Mouse (Mus musculus): ENCODE data around the gene Sdc3.

Sdc3 gene

GRCm38 (mm10) chr4:130792376-130793179, at the start of gene Sdc3:
TSS of gene Sdc3 (plus strand) at chr4:130792537.
- peak; percentile 28; the same call in 1 of the 2 replicates for ATAC-seq (ENCODE audit: insufficient number of reproducible peaks, low FRiP score, low TSS enrichment)

DNA sequence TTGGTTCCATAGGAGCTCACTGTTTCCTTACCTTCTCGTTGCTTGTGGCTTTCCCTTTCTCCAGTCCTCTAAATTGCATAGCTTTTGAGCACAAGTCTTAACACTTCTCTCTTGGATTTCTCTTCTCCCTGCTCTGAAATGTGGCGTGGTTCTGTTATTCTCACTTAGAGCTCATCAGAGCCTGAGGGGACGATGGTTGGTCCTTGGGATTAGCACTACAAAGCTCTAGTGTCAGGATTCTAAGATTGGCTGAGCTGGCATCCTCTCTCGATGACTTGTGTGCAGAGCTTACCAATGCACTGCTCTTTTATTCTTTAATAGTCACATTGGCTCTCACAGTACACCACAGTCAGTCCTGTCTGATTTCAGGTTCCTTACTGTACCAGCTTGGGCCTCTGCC, 48.3 kb upstream of the Sdc3 start:
- ATAC-seq (ENCODE audit: insufficient number of reproducible peaks, low FRiP score, low TSS enrichment) = no peak

DNA sequence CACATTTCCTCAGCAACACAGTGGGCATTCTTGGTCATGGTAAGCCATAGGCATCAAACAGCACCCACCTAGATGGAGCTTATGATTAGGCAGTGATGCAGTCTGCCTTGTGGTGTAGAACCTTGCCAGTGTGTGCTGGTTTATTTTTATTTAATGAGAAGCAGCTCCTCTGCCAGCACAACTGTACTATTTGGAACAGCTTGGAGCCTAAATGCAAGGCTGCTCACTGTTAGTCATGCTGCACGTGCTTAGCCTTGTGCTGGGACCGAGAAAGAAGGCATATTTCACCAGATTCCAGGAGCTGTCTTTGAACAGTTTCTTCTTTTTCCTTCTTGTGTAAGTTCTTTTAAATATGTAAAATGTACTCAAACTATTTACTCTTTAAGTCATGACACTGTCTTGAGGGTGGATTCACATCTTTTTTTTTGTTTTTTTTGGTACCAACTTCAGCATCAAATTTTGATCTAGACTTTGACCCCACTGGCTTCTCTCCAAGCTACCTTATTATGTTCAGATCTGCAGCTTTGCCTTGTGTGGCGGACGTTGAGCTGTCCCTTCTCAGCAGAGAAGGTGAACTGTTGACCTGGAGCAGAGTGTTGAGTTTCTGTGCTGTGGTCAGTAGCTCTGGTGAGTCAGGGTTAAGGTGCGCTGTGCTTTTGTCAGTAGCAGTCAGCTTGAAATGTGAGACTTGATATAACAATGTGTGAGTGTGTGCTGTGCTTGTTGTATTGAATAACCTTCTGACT, 46.6 kb upstream of the Sdc3 start:
- ATAC-seq (ENCODE audit: insufficient number of reproducible peaks, low FRiP score, low TSS enrichment) = no peak

DNA sequence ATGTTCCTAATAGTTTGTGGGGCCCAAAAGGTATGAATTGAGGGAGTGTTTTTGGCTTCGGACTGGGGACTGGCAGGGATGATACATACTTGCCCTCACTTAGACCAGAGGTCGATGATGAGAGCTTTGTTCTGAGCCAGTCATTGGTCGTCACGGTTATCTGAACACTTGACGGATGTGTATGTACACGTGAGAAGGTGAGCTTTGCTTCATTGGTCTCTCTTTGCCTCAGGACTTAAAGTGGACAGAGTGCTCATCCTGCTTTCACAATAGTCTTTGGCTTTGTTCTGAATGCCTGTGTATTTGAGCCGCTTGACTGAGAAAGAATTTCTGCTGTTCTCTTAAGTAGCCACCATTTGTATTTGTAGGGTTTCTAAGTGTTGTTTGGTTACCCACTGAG, 42.8 kb upstream of the Sdc3 start:
- no peak for ATAC-seq (ENCODE audit: insufficient number of reproducible peaks, low FRiP score, low TSS enrichment)

DNA sequence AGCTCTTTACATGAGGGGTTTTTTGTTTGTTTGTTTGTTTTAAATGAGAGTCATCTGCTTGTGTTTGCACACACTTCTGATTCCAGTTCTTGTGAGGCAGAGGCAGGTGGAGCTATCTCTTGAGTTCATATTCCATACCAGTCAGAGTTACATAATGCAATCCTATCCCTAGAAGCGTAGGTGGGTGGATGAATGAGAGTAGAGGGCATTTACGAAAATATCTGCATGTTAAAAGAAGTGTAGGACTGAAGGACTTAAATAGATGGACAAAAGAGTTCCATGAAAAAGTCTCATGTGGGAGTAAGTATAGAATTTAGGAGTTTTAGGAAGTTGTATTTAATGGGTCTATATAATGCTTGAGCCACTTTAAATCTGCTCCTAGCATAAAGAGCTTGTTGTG, 40.4 kb upstream of the Sdc3 start:
- ATAC-seq (ENCODE audit: insufficient number of reproducible peaks, low FRiP score, low TSS enrichment) = no peak

GRCm38 (mm10) chr4:130752591-130752990, 39.7 kb upstream of the Sdc3 start:
- ATAC-seq (ENCODE audit: insufficient number of reproducible peaks, low FRiP score, low TSS enrichment) = no peak

- ATAC-seq (ENCODE audit: insufficient number of reproducible peaks, low FRiP score, low TSS enrichment) = no peak
Observed at GRCm38 (mm10) chr4:130753755-130754154, 38.6 kb upstream of the Sdc3 start.

DNA sequence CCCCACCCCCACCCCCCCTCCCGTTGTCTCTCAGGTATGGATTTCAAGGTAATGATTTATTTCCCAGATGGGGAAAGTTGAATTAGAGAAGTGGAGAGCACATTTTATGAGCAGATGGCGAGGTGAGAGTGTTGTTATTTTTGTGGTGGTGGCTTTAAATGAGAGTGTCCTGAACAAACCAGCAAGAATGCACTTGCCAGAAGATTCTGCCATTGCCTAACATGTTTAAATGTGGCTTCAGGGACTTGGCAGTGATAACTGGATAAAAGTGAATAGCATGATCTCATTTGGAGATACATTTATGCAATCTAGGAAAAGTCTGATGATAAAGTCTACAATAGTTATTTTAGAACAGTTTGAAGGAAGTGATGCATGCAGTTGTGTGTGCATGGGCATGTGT, 37.6 kb upstream of the Sdc3 start:
- ATAC-seq (ENCODE audit: insufficient number of reproducible peaks, low FRiP score, low TSS enrichment) = no peak

GRCm38 (mm10) chr4:130759875-130760274, 32.5 kb upstream of the Sdc3 start:
- no peak for ATAC-seq (ENCODE audit: insufficient number of reproducible peaks, low FRiP score, low TSS enrichment)

- no peak for ATAC-seq (ENCODE audit: insufficient number of reproducible peaks, low FRiP score, low TSS enrichment)
Observed at GRCm38 (mm10) chr4:130761809-130762208, 30.5 kb upstream of the Sdc3 start.

- no peak for ATAC-seq (ENCODE audit: insufficient number of reproducible peaks, low FRiP score, low TSS enrichment)
Observed at GRCm38 (mm10) chr4:130765399-130766160, 26.8 kb upstream of the Sdc3 start.

DNA sequence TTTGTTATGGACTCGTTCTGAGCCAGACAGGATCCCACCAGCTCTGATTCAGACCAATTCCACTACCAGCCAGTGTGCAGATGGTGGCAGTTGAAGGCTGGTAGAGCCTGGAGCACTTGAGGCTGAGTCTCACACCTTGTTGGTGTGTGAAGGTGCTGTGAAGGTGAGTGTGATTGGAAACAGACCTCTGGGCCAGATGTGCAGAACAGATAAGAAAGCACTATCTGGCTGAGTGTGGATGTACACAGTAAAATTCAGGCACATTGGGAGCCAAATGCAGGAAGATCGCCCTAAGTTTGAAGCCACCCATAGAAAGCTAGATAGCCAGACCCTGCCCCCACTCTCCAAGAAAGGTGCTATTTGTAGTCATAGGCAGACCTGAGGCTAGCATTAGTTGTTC, 25.9 kb upstream of the Sdc3 start:
- ATAC-seq (ENCODE audit: insufficient number of reproducible peaks, low FRiP score, low TSS enrichment) = no peak

- ATAC-seq (ENCODE audit: insufficient number of reproducible peaks, low FRiP score, low TSS enrichment) = no peak
Observed at GRCm38 (mm10) chr4:130766926-130767325, 25.4 kb upstream of the Sdc3 start.

DNA sequence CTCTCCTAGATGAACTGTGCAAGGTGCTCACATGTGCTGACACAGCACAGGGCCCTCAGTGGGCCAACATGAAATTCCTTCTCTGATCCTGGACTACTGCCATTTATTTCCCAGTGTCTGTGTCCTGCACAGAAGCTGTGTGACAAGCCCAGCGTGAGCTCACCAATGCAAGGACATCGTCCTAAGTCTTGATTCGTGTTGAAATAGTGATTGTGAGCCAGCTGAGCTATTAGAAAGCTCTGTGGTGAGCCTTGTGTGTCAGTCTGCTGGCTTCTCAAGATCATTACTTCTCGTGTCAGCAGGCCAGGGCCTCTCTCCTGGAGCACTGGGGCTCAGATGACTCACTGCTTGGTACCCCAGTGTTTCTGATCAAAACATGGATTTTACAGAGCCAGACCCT, 18.4 kb upstream of the Sdc3 start:
- ATAC-seq (ENCODE audit: insufficient number of reproducible peaks, low FRiP score, low TSS enrichment) = no peak

GRCm38 (mm10) chr4:130774822-130775221, 17.5 kb upstream of the Sdc3 start:
- ATAC-seq (ENCODE audit: insufficient number of reproducible peaks, low FRiP score, low TSS enrichment) = no peak

- no peak for ATAC-seq (ENCODE audit: insufficient number of reproducible peaks, low FRiP score, low TSS enrichment)
Observed at GRCm38 (mm10) chr4:130777647-130778046, 14.7 kb upstream of the Sdc3 start.

- ATAC-seq (ENCODE audit: insufficient number of reproducible peaks, low FRiP score, low TSS enrichment) = no peak
Observed at GRCm38 (mm10) chr4:130779037-130779436, 13.3 kb upstream of the Sdc3 start.

GRCm38 (mm10) chr4:130782492-130782891, 9.8 kb upstream of the Sdc3 start:
- no peak for ATAC-seq (ENCODE audit: insufficient number of reproducible peaks, low FRiP score, low TSS enrichment)

DNA sequence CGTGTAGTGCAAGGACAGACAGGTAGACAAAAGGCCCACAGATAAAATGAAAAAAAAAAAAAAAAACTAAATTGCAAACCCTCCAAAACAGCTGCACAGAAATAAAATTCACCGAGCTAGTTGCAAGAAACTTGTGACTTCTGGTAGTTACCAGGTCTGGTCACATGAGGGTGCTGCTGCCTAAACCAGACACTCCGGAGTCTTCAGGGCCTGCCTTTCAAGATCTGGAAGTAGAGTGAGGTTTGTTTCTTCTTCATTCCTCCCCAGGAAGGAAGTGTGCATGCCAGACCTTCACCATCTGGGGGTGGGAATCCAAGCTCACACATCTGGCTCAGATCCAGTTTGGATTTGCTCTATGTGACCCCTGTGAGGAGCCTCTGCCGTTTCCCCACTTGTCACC, 7.6 kb upstream of the Sdc3 start:
- no peak for ATAC-seq (ENCODE audit: insufficient number of reproducible peaks, low FRiP score, low TSS enrichment)

DNA sequence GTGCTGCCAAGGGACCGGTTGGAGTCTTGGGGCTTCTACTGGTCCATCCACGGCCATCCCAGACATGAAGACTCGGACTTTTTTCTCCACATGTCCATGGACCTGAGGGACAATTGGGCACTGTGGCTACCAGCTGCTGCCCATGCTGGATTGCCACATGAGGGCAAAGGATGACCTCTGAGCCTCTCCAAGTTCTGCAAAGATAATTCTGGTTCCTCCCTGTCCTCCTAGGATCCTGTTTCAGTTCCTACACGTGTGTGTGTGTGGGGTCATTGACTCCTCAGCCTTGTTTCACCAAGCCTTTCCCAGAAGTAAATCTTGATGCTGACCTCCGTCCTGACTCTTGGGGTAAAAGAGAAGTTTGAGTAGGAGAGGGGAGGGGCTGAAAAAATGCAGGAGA, 4.8 kb upstream of the Sdc3 start:
- no peak for ATAC-seq (ENCODE audit: insufficient number of reproducible peaks, low FRiP score, low TSS enrichment)

- no peak for ATAC-seq (ENCODE audit: insufficient number of reproducible peaks, low FRiP score, low TSS enrichment)
Observed at GRCm38 (mm10) chr4:130790180-130790579, 2.2 kb upstream of the Sdc3 start.
